Mouse (Mus musculus) left cerebral cortex, adult 11 months (tissue): Measurements from ENCODE around the gene Fxyd2.

Experiments
- DNase-seq: peaks from one replicate; pipeline ENCODE4 v3.0.0; 2022; ENCODE audit warnings: low spot score

Fxyd2 gene

DNA sequence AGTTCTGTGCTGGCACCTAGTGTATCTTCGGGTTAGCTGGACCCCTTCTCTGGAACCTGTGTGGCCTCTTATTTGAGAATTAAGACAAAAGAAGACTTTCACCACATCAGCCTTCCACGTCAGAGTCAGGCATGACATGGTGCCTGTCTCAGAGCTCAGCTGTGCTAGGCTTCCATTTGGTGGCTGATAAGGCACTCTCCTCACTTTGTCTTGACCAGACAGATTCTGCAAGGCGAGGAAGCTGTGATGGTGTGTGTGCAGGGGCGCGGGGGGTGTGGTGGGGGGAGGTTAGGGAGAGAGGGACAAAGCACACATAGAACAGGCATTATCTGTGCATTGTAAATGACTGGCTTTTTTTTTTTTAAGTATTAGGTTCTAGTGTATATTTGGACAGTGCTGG lies 29.9 kb downstream of the Fxyd2 start:
- DNase-seq, result no peak

DNA sequence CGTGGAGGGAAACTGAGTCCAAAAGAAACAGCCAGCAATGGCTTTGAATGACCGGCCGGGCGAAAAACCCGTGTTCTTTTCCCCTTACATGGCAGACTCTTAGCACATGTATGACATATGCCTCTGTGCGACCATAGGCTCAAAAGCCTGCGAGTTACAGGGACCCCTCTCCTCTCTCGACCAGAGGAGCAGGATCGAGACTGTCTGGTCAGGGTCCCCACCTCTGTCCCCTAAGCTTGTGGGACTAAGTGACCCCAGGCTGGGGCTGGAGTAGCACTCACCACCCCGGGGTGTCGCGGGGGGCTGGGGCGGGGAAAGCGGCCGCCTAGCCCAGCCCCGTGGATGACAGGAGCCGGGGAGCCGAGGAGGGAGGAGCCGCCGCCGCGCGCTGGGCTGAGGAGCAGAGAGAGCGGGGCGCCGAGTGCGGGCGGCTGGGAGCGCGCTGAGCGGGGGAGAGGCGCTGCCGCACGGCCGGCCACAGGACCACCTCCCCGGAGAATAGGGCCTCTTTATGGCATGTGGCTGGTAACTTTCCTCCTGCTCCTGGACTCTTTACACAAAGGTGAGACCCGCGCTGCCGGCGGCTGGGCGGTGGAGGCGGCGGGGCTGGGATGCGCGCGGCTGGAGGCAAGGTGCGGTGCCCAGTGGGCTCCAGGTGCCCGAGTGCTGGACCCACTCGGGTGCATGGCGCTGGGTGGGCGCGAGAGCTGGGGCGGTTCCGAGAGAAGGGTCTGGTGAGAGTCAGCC lies 30.7 kb downstream of the Fxyd2 start:
- no peak for DNase-seq

DNA sequence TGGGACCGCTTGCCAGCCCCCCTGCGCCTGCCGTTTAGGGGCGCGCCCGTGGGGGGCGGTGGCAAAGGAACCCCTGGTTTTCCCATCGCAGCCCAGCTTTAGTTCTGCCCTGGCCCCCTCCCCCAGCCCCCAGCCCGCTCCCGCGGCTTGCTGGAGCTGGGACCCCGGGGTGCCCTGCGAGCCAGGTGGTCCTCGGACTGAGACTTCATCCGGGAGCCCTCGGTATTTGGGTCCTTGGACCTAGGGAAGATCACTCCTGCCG lies 31.2 kb downstream of the Fxyd2 start:
- no peak for DNase-seq

DNA sequence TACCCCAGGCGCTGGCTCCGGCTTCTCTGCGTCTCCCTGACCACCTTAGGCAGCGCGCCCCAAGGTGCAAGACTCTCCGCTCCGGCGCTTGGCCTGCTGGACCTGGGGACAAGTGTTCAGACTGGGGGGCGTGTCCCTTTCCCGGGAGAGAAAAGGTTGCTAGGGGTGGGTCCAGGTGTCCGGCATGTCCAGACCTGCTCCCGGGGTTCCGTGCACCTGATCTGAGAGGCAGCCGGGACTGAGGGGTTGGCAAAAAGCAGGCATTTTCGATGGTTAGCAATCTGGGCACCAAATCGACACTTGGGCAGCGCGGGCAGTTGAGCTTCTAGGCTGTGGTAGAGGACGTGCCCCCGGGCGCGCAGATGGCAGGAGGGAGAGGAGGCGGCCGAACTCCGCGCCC lies 31.7 kb downstream of the Fxyd2 start:
- DNase-seq, result no peak

DNA sequence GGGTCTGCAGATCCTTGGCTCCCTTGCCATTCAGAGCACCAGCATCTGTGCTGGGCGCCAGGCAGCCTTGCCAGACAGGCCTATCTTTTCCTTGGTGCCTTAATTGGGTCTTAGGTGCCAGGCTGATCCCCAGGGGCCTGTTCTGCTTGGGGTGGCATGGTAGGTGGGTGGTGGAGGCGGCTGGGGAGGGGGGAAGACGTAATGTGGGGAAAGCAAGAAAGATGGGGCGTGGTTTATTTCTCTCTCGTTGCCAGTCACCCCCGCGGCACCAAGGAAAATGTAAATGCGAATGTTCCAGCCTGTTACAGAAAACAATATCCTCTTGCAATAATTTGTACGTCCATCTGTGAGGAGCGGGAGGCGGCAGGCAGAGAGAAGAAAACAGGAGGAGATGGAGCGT lies 33.2 kb downstream of the Fxyd2 start:
- no peak for DNase-seq

DNA sequence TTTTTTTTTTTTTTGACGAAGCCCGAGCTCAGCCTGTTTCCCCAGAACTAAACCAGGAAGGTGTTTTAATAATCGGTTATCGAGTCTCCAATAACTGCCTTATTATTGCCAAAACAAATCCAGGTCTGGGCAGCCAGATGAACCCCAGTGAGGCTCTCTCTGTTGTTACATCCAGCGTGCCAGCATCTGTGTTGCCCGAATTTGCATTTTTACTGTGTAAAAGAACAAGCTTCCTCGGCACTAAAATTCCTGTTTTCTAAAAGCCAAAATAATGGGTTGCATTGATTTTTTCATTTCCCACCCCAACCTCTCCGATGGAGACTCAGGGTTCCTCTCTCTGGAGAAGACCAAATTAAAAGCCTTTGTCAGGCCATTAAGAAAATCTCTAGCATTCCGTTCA lies 33.6 kb downstream of the Fxyd2 start:
- no peak for DNase-seq

DNA sequence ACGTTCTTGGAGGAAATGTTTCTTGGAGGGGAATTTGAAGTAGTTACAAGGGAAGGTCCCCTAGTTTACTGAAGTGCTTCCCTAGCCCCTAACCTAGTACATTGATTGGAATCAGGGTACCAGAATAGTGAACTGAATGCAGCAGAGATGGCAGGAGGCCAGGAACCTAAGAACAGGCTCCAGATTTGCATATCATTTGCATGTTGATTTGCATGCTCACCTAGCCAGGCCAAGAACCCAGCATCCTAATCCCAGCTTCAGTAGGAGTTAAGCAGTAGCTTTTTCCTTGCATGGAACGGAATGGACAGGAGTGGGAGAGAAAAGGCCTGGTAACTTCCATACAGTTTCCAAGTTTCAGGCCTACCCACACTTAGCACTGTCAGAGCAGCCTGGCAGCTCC lies 34.7 kb downstream of the Fxyd2 start:
- DNase-seq, result no peak

DNA sequence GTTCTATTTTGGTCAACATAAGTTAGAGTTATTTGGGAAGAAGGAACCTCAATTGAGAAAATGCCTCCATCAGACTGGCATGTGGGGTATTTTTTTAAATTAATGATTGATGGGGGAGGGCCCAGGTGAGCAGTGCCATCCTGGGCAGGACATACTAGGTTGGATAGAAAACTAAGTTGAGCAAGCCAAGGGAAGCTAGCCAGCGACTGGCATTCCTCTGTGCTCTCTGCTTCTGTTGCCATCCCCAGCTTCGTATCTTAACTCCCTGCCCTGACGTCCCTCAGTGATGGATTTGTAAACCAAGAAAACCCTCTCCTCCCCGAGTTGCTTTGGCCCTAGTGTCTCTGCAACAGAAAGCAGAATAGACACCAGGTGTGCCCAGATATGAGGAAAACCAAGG lies 39.6 kb downstream of the Fxyd2 start:
- DNase-seq, result no peak

DNA sequence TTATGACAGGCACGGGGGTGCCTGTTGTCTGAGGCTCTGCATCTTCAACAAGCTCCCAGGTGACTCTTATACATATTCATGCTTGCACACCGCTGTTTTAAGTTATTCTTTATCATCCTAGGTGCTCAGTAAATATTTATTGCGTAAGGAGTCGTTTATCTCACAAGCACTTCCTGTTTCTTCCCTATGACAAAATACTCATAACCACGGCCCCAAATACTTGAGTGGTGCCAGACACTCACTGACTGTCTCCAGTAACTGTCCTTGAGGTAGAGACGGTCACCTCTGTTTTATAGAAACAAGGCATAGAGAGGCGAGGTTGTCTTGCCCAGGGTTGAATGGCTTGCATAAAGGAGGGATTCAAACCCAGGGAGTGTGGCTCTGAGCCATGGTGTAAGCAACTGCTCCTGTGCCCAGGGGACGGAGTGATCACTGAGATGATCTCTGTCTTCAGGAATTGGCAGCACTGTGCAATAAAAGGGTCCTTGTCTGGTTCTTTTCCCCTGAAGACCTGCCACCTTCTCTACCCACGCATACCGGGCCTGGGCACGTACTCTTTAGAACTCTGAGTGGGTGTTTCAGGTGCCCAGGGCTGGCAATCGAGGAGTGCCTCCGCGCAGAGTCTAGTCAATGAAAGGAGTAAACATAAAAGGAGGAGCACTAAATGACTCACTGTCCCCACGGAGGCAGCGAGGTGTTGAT lies 40.8 kb downstream of the Fxyd2 start:
- DNase-seq, result no peak

DNA sequence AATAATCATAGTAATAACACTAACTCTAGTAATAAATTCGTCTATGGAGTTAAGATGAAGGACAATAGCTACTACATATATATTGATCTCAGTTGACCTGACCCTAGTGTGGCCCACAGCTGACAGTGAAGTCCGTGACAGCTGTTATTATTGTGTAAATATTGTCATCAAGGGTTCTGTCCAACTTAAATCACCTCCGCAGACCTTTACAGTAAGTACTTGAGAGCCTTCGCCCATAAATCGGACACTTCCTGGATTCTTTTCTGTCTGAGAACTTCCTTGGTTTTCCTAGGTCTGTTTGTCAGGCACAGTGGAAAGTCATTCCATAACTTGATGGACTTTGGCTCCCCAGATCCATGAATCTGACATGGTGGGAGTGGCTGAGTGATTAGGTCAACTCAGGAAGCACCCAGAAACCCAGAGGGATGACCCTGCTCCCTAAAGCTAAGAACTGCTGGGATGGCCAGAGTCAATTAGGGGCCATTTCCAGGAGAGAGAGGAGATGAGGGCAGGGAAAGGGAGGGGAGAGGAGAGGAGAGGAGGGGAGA lies 44.9 kb downstream of the Fxyd2 start:
- no peak for DNase-seq

DNA sequence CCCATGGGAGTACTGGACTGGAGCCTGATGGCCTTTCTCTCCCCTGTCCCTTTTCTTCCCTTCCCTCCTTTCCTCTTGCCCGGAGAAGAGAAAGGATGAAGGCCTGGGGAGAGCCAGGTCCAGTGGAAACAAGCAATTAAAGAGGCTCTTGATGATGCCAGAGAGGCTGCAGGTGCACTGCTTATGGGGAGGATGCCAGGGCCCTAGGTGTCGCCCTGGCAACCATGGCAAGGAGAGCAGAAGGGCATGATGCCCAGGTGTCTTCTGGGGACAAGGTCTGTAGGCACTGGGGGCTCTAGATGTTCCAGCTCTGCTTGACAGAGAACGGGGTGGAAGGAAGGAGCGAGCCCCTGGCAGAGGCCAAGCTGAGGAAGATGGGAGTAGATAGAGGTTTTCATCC lies 50.2 kb downstream of the Fxyd2 start:
- no peak for DNase-seq

DNA sequence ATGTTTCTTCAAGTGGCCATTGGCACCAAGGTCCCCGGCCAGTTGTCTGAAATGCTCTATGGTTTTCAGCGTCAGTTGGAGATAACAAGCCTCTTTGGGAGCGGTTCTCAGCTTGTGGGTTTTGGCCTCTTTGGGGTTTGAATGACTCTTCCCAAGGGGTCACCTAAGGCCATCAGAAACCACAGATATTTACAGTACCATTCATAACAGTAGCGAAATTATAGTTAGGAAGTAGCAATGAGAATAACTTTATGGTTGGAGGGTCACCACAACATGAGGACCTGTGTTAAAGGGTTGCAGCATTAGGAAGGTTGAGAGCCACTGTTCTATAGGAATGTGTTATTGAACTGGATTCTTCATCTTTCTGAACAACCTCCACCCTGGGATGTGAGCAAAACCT lies 51.9 kb downstream of the Fxyd2 start:
- no peak for DNase-seq

DNA sequence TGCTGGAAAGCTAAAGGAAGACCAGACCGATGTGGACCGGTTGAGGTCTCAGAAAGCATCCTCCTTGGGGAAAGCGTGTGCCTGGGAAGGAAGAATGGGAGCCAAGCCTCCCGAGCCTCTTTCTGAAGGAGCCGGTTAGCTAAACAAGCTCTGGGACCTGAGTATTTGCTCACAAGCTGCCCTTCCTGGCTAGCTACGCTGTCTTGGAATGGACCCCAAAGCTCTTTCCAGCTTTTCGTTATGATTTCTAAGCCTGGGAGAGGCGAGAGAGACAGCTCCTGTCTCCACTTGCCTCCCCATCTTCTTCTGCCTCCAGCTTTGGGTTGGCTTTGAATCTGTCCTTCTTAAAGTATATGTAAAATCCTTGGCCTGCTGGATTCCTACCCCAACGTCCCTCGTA lies 54.6 kb downstream of the Fxyd2 start:
- DNase-seq, result no peak

DNA sequence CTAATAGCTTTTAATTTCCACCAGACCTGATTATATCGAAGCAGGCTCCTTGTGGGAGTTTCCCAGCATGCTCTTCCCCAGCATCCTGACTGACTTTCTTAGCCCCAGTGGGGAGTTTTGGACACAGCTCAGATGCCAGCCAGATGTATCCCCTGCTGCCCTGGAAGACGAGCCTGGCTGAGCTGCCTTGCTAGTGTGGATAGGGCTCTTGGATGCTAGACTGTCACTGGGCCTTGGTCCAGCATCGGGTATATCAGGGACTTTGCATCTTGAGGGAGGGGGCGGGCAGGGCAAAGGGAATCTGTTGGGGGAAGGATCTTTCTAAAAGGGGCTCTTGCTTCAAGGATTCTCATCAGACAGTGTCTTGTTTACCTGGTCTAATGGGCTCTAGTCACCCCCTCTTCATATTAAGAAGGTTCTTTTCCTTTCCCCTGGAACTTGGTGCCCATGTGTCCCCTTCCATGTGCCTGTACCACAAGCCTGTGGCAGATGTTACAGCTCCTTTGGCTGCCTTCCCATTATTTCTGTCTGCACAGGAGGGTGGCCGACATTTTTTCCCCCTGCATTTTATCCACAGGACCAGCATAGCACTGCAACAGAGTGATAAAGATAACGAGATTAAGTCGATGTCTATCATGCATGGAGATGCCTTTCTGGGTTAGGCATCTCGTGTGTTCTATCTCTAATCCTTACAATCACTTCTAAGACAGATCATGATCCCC lies 55.6 kb downstream of the Fxyd2 start:
- DNase-seq, result no peak

DNA sequence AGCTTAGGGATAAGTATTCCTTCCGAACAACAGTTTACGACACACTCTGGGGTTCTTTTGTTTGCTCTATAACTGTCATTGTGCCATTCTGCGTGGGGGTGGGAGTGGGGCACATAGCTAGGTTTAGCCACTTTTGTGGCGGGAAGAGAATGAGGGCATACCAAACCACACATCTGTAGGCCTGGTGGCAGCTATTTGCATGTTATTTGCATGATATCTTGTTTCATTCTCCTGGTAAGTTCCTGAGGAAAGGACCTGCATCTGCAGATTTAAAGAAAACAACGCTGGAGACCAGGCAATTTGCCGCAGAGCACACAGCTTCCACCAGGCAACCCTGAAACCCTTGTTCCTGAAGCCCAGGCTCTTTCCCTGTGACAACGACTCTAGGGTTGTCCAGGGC lies 57.7 kb downstream of the Fxyd2 start:
- no peak for DNase-seq

DNA sequence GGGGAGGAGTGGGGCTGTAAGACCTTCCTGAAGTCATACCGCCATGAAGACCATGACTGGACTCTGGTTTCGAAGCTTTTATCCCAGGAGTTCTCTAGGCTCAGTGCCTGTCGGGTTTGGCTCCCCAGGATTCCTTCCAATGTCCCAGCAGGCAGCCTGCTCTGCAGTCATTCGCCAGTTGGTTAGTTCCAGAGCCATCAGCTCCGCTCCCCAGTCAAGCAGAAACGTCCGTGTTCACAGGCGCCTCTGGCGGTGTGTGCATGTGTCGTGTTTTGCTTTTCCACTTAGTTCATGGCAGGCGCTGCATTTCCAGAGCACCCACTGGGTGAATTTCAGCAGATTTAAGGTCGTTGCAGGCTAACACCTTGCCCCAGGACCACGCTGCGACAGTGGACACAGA lies 58.9 kb downstream of the Fxyd2 start:
- no peak for DNase-seq
